Mouse (Mus musculus) brain, embryonic 18.5 days (tissue): ENCODE measurements around the gene Zc3h14.

Source experiments
- DNase-seq: peaks from one replicate; pipeline ENCODE4 v3.0.0-alpha.2; 2012; ENCODE audit warnings: low read depth, low spot score

Zc3h14 gene

GRCm38 (mm10) chr12:98746746-98747379, at the start of gene Zc3h14:
Gene Zc3h14 (plus strand): TSS chr12:98746964.
- peak; percentile 82 for DNase-seq

DNA sequence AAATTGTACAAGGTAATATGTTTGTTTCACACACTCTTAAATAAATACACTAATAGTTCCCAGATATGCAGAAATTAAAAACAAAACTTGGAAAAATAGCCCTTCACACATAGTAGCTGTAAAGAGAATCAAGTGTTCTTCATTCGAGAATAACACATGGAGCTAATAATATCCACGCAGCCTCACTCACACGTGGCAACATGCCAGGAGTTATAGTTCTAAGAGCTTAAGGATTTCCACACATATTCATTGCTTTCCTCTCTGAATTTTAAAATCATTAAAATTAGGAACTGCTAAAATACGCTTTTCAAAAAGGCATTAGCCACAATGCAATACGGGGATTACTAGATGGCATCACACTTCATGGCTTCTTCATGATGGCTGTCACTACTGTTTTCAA, 49.6 kb upstream of the Zc3h14 start:
- DNase-seq, result peak; percentile 20

DNA sequence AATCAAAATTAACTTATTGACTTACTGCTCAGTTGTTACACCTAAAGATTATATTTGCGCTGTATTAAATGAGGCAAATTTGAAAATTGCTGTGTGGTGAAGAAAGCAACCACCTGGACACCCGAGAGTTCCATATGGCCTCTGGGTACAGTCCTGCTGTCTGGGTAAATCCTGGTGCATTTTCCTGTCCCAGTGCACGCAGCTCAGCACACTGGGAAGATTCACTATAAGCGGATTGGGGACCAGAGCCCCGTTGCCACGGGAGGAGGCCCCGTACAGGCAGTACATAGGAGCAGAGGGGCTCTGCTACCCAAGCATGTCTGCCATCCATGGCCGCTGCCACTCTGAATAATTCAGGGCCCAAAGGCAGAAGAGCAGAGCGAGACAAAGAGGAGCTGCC, 45.2 kb upstream of the Zc3h14 start:
- no peak for DNase-seq

GRCm38 (mm10) chr12:98703554-98703953, 43.2 kb upstream of the Zc3h14 start:
- no peak for DNase-seq

DNA sequence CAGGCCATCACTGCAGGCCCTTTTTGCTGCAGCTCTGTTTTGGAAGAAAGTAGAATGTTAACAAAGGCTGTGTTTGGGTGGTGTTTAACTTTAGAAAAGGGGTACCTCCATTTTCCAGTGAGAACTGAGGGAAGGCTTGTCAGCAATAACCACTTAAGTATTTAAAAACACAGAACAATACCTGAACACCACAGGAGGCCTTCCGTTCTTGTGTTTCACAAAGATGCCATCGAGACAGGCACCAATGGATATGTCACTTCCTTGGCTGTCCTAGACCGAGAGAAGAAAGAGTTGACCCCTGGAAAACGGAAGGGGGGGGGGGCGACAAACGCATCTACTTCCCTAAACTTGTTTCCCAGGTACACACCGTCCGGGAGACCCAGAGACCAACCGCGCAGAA, 42.8 kb upstream of the Zc3h14 start:
- no peak for DNase-seq

GRCm38 (mm10) chr12:98712819-98713218, 33.9 kb upstream of the Zc3h14 start:
- no peak for DNase-seq

DNA sequence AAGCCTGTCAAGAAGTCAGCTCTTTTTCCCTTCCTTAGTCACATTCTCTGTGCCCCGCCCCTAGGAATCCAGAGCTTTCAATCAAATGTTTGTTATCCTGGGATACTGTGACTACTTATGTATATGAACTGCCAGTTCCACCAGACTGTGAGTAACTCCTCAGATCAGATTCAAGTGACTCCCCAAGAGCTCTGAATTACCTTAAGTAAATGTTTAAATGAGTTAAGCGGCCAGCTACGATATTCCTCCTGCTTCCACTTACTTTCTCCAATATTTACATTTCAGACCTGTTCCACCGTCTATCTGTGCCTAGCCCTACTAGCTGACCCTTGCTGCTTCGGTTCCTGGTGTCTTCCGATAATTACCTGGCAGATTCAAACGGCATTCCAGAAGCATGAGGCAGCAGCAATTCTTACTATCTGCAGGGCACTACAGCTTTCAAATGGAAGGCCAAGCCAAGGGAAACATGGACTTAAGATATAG, 33.1 kb upstream of the Zc3h14 start:
- DNase-seq, result no peak

GRCm38 (mm10) chr12:98714757-98715156, 32.0 kb upstream of the Zc3h14 start:
- DNase-seq, result no peak

DNA sequence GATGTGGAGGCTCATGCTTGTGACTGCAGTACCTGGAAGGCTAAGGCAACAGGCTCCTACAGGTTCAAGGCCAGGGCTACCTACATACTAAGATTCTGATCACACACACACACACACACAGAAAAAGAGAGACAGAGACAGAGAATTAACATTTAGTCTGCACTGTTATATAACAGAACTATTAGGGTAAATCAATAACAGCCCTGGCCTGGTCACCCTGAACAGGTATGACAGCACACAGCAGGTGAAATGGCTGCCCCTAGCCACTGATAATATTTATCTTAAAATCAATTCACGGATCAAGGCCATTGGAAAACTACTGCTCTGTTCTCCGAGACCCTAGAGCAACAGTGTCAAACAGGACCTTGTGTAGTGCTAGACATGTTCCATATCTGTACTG, 30.6 kb upstream of the Zc3h14 start:
- no peak for DNase-seq

DNA sequence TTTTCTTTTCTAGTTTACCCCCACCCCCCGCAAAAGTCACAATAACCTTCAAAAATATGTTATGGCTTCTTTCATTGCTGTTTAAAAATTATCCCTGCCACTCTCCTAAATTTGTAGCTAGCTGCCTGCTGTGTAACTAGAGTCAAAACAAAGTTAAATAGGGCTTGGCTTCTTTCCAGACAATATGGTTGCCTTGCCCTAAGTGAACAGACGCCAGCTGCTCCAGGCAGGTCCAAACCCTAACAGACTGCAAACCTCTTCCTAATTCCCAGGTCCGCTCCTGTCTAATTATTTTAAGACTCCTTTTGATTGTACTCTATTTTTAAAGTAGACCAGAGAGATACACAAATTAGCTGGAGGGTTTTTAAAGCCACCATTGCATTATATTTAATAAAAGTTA, 26.1 kb upstream of the Zc3h14 start:
- DNase-seq, result no peak

DNA sequence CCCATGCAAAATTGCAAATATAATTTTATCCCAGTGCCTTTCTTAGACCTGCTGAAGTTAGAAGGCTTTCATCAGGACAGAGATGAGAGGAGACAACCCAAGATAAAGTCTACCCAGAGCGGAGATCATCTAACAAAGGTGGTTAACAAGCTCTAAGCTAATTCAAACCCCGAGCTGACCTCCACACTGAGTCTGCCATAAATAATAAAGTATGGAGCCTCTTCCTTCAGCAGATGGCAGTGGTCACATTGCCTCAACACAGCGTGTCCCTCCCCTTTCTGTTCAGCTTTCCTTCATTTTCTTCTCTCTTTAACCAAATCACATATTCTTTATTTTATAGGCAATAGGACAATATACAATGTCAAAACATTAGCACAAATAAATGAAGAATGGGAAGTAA, 25.7 kb upstream of the Zc3h14 start:
- no peak for DNase-seq

GRCm38 (mm10) chr12:98724224-98724623, 22.5 kb upstream of the Zc3h14 start:
- DNase-seq, result no peak

GRCm38 (mm10) chr12:98724976-98725375, 21.8 kb upstream of the Zc3h14 start:
- DNase-seq, result no peak

GRCm38 (mm10) chr12:98726078-98726477, 20.7 kb upstream of the Zc3h14 start:
- DNase-seq, result no peak

DNA sequence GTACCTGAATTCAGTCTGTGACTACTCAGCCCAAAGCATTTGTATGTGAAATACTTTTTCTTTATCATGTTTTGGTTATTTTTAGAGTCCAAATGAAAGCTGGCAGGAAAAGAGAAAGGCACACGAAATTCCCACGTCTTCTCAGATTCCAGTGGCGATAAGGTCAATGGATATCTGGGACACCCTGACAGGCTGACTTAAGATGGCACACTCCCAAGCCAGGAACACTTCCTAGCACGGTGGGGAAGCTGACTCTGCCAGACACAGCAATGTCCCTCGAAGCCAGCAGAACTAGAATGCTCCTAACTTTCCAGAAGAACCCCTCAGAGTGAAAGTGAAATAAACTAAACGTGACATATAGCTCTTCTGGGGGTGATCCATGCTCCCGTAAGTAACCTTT, 19.6 kb upstream of the Zc3h14 start:
- DNase-seq, result no peak

- DNase-seq, result no peak
Measured at GRCm38 (mm10) chr12:98730682-98731081, 16.1 kb upstream of the Zc3h14 start.

- no peak for DNase-seq
Measured at GRCm38 (mm10) chr12:98733165-98733564, 13.6 kb upstream of the Zc3h14 start.

DNA sequence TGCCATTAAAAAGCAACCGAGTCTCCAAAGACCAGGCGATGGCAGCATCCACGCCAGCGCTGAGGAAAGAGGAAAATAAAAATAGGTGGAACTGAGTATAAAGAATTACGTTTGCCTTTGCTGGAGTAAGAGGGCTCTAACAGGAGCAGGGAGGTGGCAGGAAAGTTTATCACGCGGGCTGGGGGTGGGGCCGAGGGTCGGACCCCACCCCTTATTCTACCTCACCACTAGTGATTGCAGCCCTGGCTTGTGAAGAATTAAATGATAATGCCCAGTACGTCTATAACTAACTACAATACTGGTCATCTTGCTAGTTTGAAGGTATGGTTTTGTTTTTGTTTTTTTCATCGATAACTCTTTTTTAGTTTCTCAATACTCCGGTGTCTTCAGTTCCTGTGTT, 13.0 kb upstream of the Zc3h14 start:
- DNase-seq, result no peak

GRCm38 (mm10) chr12:98734246-98734879, 12.4 kb upstream of the Zc3h14 start:
- DNase-seq, result peak; percentile 73

- no peak for DNase-seq
Measured at GRCm38 (mm10) chr12:98734880-98735801, 11.6 kb upstream of the Zc3h14 start.

GRCm38 (mm10) chr12:98736951-98737800, 9.6 kb upstream of the Zc3h14 start, which contains the start of gene Ptpn21:
Gene Ptpn21 (minus strand): TSS chr12:98737405.
- no peak for DNase-seq
